9 mouse cellular contexts compared by ENCODE assay signal in genomic region chr6:137192063-137192462, GRCm38 (mm10). TPM values are rescaled to one million over a fixed set of nuclear protein-coding genes. Genes with fewer than 3 reads are reported as not detected.
A peak's percentile ranks its signal among the peaks of the same experiment; 100 is the strongest.
DNase-seq lines count a peak whose midpoint lies in the region; ATAC-seq and TF ChIP-seq lines count a peak whose summit lies in the region.
"Had no signal": no experiment of that assay in that cellular context is flagged by ENCODE, and none has a peak within 500 bp of the region (broad histone marks: within the 10 kb centered on the region; RNA-seq: fewer than 3 reads in every experiment).

No protein-coding gene starts in this region.

- no peaks in the 10 kb centered on the region for H3K4me1 ChIP-seq in hindbrain, embryonic 14.5 days (replicated peaks; ENCODE audit: control insufficient read depth, insufficient read depth, low read length)
- no peaks in the 10 kb centered on the region for H3K4me1 ChIP-seq in hindbrain, embryonic 16.5 days (ENCODE audit: control insufficient read depth, insufficient read depth, low read depth, low read length)
- H3K4me1 ChIP-seq in liver, embryonic 14.5 days (replicated peaks; ENCODE audit: control insufficient read depth in 2 of 2, insufficient read depth in 2 of 2, low read length in 1 of 2) = no peaks in the 10 kb centered on the region
- H3K4me1 ChIP-seq: embryonic facial prominence, embryonic 15.5 days had no signal

- no peak overlapping the region for H3K4me3 ChIP-seq in hindbrain, embryonic 14.5 days (replicated peaks; ENCODE audit: low read length)
- H3K4me3 ChIP-seq in hindbrain, embryonic 16.5 days (ENCODE audit: low read length) = no peak overlapping the region
- no peak overlapping the region for H3K4me3 ChIP-seq in liver, embryonic 14.5 days (ENCODE audit: insufficient read depth in 1 of 2, low read depth in 2 of 2, low read length in 2 of 2)
- H3K4me3 ChIP-seq: embryonic facial prominence, embryonic 15.5 days had no signal

- DNase-seq in hindbrain, embryonic 14.5 days (ENCODE audit: low spot score) = peak; percentile 79
- peak; percentile 26 for DNase-seq in thymus, postnatal 14 days
- no peak for DNase-seq in thymus, postnatal 25 days
- DNase-seq in c-Kit-positive CD71-positive TER-119-negative erythroid progenitor cells, embryonic 14.5 days (ENCODE audit: low read depth) = peak; percentile 14
- DNase-seq in liver, embryonic 14.5 days (ENCODE audit: low read depth in 3 of 3, low spot score in 3 of 3) = peak; percentile 9 to 24 (median 13)
- no peak for DNase-seq in frontal cortex, postnatal 10 days (ENCODE audit: low spot score in 2 of 2)
- DNase-seq in layer of hippocampus, adult 9-11 months = no peak

- no peaks in the 10 kb centered on the region for H3K27me3 ChIP-seq in hindbrain, embryonic 14.5 days (ENCODE audit: control insufficient read depth, insufficient read depth, low read length)
- H3K27me3 ChIP-seq in hindbrain, embryonic 16.5 days (replicated peaks; ENCODE audit: control insufficient read depth, insufficient read depth, low read length) = no peaks in the 10 kb centered on the region
- H3K27me3 ChIP-seq in liver, embryonic 14.5 days (ENCODE audit: control insufficient read depth, insufficient read depth, low read length) = no peaks in the 10 kb centered on the region
- H3K27me3 ChIP-seq: embryonic facial prominence, embryonic 15.5 days had no signal

- WGBS in hindbrain, embryonic 14.5 days = 27% methylated on average over 6 of the region's 6 CpGs
- 24% methylated on average over 6 of the region's 6 CpGs for WGBS in hindbrain, embryonic 16.5 days
- WGBS in liver, embryonic 14.5 days (ENCODE audit: insufficient replicate concordance) = 13% methylated on average over 6 of the region's 6 CpGs

- no peak for ATAC-seq in hindbrain, embryonic 14.5 days (ENCODE audit: low FRiP score)
- ATAC-seq in hindbrain, embryonic 16.5 days = no peak
- no peak for ATAC-seq in liver, embryonic 14.5 days (ENCODE audit: insufficient read depth)

- H3K9me3 ChIP-seq in hindbrain, embryonic 14.5 days (ENCODE audit: control insufficient read depth, low read length) = no peaks in the 10 kb centered on the region
- no peaks in the 10 kb centered on the region for H3K9me3 ChIP-seq in hindbrain, embryonic 16.5 days (ENCODE audit: control insufficient read depth, low read length)
- H3K9me3 ChIP-seq in liver, embryonic 14.5 days (ENCODE audit: control insufficient read depth, low read length) = no peaks in the 10 kb centered on the region
- H3K9me3 ChIP-seq: embryonic facial prominence, embryonic 15.5 days had no signal

- TF ChIP-seq EP300 in liver, embryonic 14.5 days (IDR thresholded peaks at IDR 0.05; ENCODE audit: low read depth) = no peak

- TF ChIP-seq CTCF in liver, embryonic 14.5 days (IDR thresholded peaks at IDR 0.05; ENCODE audit: low read depth) = peak; percentile 77

- no peak overlapping the region for H3K9ac ChIP-seq in hindbrain, embryonic 14.5 days
- no peak overlapping the region for H3K9ac ChIP-seq in hindbrain, embryonic 16.5 days (ENCODE audit: low read depth, low read length)
- H3K9ac ChIP-seq in liver, embryonic 14.5 days (replicated peaks) = no peak overlapping the region
- H3K9ac ChIP-seq: embryonic facial prominence, embryonic 15.5 days had no signal

- no peak overlapping the region for H3K27ac ChIP-seq in hindbrain, embryonic 14.5 days
- H3K27ac ChIP-seq in hindbrain, embryonic 16.5 days (ENCODE audit: low read depth, low read length) = no peak overlapping the region
- no peak overlapping the region for H3K27ac ChIP-seq in liver, embryonic 14.5 days
- H3K27ac ChIP-seq: embryonic facial prominence, embryonic 15.5 days had no signal

- H3K36me3 ChIP-seq in hindbrain, embryonic 14.5 days (replicated peaks; ENCODE audit: control insufficient read depth, insufficient read depth) = no peaks in the 10 kb centered on the region
- H3K36me3 ChIP-seq in hindbrain, embryonic 16.5 days (ENCODE audit: control insufficient read depth, insufficient read depth, low read length) = no peaks in the 10 kb centered on the region
- no peaks in the 10 kb centered on the region for H3K36me3 ChIP-seq in liver, embryonic 14.5 days (replicated peaks; ENCODE audit: control insufficient read depth, insufficient read depth, low read depth)
- H3K36me3 ChIP-seq: embryonic facial prominence, embryonic 15.5 days had no signal

- no peak overlapping the region for H3K4me2 ChIP-seq in hindbrain, embryonic 14.5 days (replicated peaks)
- no peak overlapping the region for H3K4me2 ChIP-seq in hindbrain, embryonic 16.5 days (ENCODE audit: low read length)
- H3K4me2 ChIP-seq in liver, embryonic 14.5 days (ENCODE audit: low read depth) = no peak overlapping the region
- H3K4me2 ChIP-seq: embryonic facial prominence, embryonic 15.5 days had no signal

RNA-seq across cellular contexts. Expression of gene Rerg, which starts 21.8 kb away (rescaled TPM):
- 6.5 and 8.6 TPM in 2 replicates for polyA plus RNA-seq in hindbrain, embryonic 14.5 days (2014; fragmentation: Nextera tagmentation; extraction: Ambion mirVana)
- 7.9 and 9.0 TPM in 2 replicates for polyA plus RNA-seq in hindbrain, embryonic 16.5 days (2015; fragmentation: Nextera tagmentation; extraction: Ambion mirVana)
- 1.0 and 1.2 TPM in 2 replicates for polyA plus RNA-seq in liver, embryonic 14.5 days (2012; rRNA removed)
- polyA plus RNA-seq in liver, embryonic 14.5 days (2014; fragmentation: Nextera tagmentation; extraction: Ambion mirVana) = 1.9 and 2.3 TPM in 2 replicates

Comparison
In these comparisons a context has a peak if more than half of its experiments do, and no peak if none do; other contexts are left out.
1. DNase-seq: peak in hindbrain, embryonic 14.5 days (single experiment), thymus, postnatal 14 days (single experiment), c-Kit-positive CD71-positive TER-119-negative erythroid progenitor cells, embryonic 14.5 days (single experiment) and liver, embryonic 14.5 days (3 of 3); none in thymus, postnatal 25 days (single experiment), frontal cortex, postnatal 10 days (0 of 2) and layer of hippocampus, adult 9-11 months (single experiment).